Mouse (Mus musculus): ENCODE data around the gene Amtn. TPM values are rescaled to one million over a fixed set of nuclear protein-coding genes. Genes with fewer than 3 reads are reported as not detected.

Gene Amtn
- polyA plus RNA-seq, 1 experiment from 2014 or later: not detected

- peak; percentile 53; the same call in 1 of the 2 replicates for ATAC-seq (replicated peaks)
- no peak overlapping the region for H3K4me3 ChIP-seq
- 24% methylated on average over 1 of the region's 1 CpGs for WGBS
Observed at GRCm38 (mm10) chr5:88426753-88427152, 50.8 kb downstream of the Amtn start.

More at GRCm38 (mm10) chr5:88426753-88427152, 50.8 kb downstream of the Amtn start:
- Histone ChIP-seq H3K4me2 (replicated peaks) (no peak overlapping the region), H3K9me3 (no peaks in the 10 kb centered on the region), H3K4me1 (0 out of 2 replicates have a peak, but pooled peaks cover 6% of the 10 kb centered on the region), H3K27me3 (no peaks in the 10 kb centered on the region), H3K27ac (replicated peaks) (no peak overlapping the region), H3K9ac (replicated peaks) (no peak overlapping the region), H3K36me3 (no peaks in the 10 kb centered on the region)

Other genes with a start within 250 kb of the Amtn start
- not detected in 2 replicates for gene Gm11115, start 222.0 kb upstream of the Amtn start, polyA plus RNA-seq (2015; fragmentation: Nextera tagmentation; extraction: Ambion mirVana)
- not detected in 2 replicates for gene Gm7714, start 107.2 kb upstream of the Amtn start, polyA plus RNA-seq (2015; fragmentation: Nextera tagmentation; extraction: Ambion mirVana)
- not detected in 2 replicates for gene Prol1, start 58.8 kb upstream of the Amtn start, polyA plus RNA-seq (2015; fragmentation: Nextera tagmentation; extraction: Ambion mirVana)
- gene Ambn, start 79.9 kb downstream of the Amtn start, polyA plus RNA-seq (2015; fragmentation: Nextera tagmentation; extraction: Ambion mirVana): 0.09 TPM in 1 of 2 replicates, not detected in the other
- gene Enam, start 111.9 kb downstream of the Amtn start, polyA plus RNA-seq (2015; fragmentation: Nextera tagmentation; extraction: Ambion mirVana): not detected in 2 replicates
- 0.22 and 0.32 TPM in 2 replicates for gene Jchain, start 151.8 kb downstream of the Amtn start, polyA plus RNA-seq (2015; fragmentation: Nextera tagmentation; extraction: Ambion mirVana)
- 49.8 and 50.0 TPM in 2 replicates for gene Utp3, start 178.4 kb downstream of the Amtn start, polyA plus RNA-seq (2015; fragmentation: Nextera tagmentation; extraction: Ambion mirVana)
- 241 and 262 TPM in 2 replicates for gene Rufy3, start 188.9 kb downstream of the Amtn start, polyA plus RNA-seq (2015; fragmentation: Nextera tagmentation; extraction: Ambion mirVana)

Measured in forebrain, embryonic 15.5 days (tissue).